Mouse (Mus musculus) mature B cell (primary cell): ENCODE results near the gene Atxn3.

ENCODE experiments used
- in situ Hi-C: fragments of 300-500 bp; cut with MboI; formaldehyde crosslinking; loops from 2 replicates; pipeline ENCODE4 v1.14.3; 2019

Atxn3 gene

GRCm38 (mm10) chr12:101957942-101958544 is at the start of gene Atxn3:
Atxn3 (minus strand) TSS chr12:101958246.
- in situ Hi-C loops: loop anchor here (25.0 kb wide), 1 partner anchor 779 kb away; the partner anchor contains the start of genes Moap1 and Tmem251

- in situ Hi-C loops: no loop called here
Measured at GRCm38 (mm10) chr12:102000785-102001184, 42.7 kb upstream of the Atxn3 start.

- in situ Hi-C loops: loop anchor here (10.0 kb wide), 1 partner anchor 466 kb away; the partner anchor contains the start of gene Golga5
Measured at GRCm38 (mm10) chr12:101998929-101999328, 40.9 kb upstream of the Atxn3 start.

- in situ Hi-C loops: loop anchor here (10.0 kb wide), 1 partner anchor 470 kb away; the partner anchor contains the start of gene Golga5
Measured at GRCm38 (mm10) chr12:101994576-101995467, 36.8 kb upstream of the Atxn3 start.

GRCm38 (mm10) chr12:101987659-101988058 is 29.6 kb upstream of the Atxn3 start:
- in situ Hi-C loops: loop anchor here (10.0 kb wide), 1 partner anchor 397 kb away; no protein-coding TSS in a partner anchor

- in situ Hi-C loops: loop anchor here (10.0 kb wide), 1 partner anchor 400 kb away; no protein-coding TSS in a partner anchor
Measured at GRCm38 (mm10) chr12:101985110-101985509, 27.1 kb upstream of the Atxn3 start.

- in situ Hi-C loops: loop anchor here (10.0 kb wide), 1 partner anchor 402 kb away; no protein-coding TSS in a partner anchor
Measured at GRCm38 (mm10) chr12:101982977-101983376, 24.9 kb upstream of the Atxn3 start.

GRCm38 (mm10) chr12:101981559-101981958 is 23.5 kb upstream of the Atxn3 start:
- in situ Hi-C loops: loop anchor here (10.0 kb wide), 1 partner anchor 403 kb away; no protein-coding TSS in a partner anchor

- in situ Hi-C loops: loop anchor here (10.0 kb wide), 1 partner anchor 405 kb away; no protein-coding TSS in a partner anchor
Measured at GRCm38 (mm10) chr12:101980266-101980665, 22.2 kb upstream of the Atxn3 start.

- in situ Hi-C loops: loop anchor here (10.0 kb wide), 1 partner anchor 476 kb away; no protein-coding TSS in a partner anchor
Measured at GRCm38 (mm10) chr12:101979213-101979750, 21.2 kb upstream of the Atxn3 start.

GRCm38 (mm10) chr12:101978588-101978987 is 20.5 kb upstream of the Atxn3 start:
- in situ Hi-C loops: loop anchor here (10.0 kb wide), 1 partner anchor 476 kb away; no protein-coding TSS in a partner anchor

GRCm38 (mm10) chr12:101978162-101978561 is 20.1 kb upstream of the Atxn3 start:
- in situ Hi-C loops: loop anchor here (10.0 kb wide), 1 partner anchor 477 kb away; no protein-coding TSS in a partner anchor

- in situ Hi-C loops: loop anchor here (10.0 kb wide), 1 partner anchor 477 kb away; no protein-coding TSS in a partner anchor
Measured at GRCm38 (mm10) chr12:101977404-101977915, 19.4 kb upstream of the Atxn3 start.

GRCm38 (mm10) chr12:101976651-101977403 is 18.8 kb upstream of the Atxn3 start:
- in situ Hi-C loops: loop anchor here (10.0 kb wide), 1 partner anchor 478 kb away; no protein-coding TSS in a partner anchor

- in situ Hi-C loops: loop anchor here (10.0 kb wide), 1 partner anchor 479 kb away; no protein-coding TSS in a partner anchor
Measured at GRCm38 (mm10) chr12:101975601-101976571, 17.8 kb upstream of the Atxn3 start, which contains the start of gene Cpsf2. Cpsf2 (plus strand) TSS chr12:101975988.

GRCm38 (mm10) chr12:101975167-101975600 is 17.1 kb upstream of the Atxn3 start:
- in situ Hi-C loops: loop anchor here (10.0 kb wide), 1 partner anchor 480 kb away; no protein-coding TSS in a partner anchor

- in situ Hi-C loops: loop anchor here (10.0 to 25.0 kb wide), 2 partner anchors 480 to 763 kb away; partner anchors contain the start of genes Moap1 and Tmem251
Measured at GRCm38 (mm10) chr12:101974571-101974970, 16.5 kb upstream of the Atxn3 start.

- in situ Hi-C loops: loop anchor here (10.0 to 25.0 kb wide), 2 partner anchors 483 to 765 kb away; partner anchors contain the start of genes Moap1 and Tmem251
Measured at GRCm38 (mm10) chr12:101972230-101972629, 14.2 kb upstream of the Atxn3 start.

- in situ Hi-C loops: loop anchor here (10.0 to 25.0 kb wide), 2 partner anchors 483 to 766 kb away; partner anchors contain the start of genes Moap1 and Tmem251
Measured at GRCm38 (mm10) chr12:101971311-101971710, 13.3 kb upstream of the Atxn3 start.
